Mouse (Mus musculus): ENCODE results near the gene Kdelr3. TPM values are rescaled to one million over a fixed set of nuclear protein-coding genes. Genes with fewer than 3 reads are reported as not detected.

Kdelr3 gene
- polyA plus RNA-seq, 1 experiment from 2014 or later: 72.1 TPM

Small RNAs within 50 kb of the gene (microRNA-seq; reads per million reads assigned to microRNA genes)
- gene Gm44302: not detected

Other genes with a start within 250 kb of the Kdelr3 start
- 10.6 and 12.4 TPM in 2 replicates for gene Baiap2l2, start 230.9 kb upstream of the Kdelr3 start, polyA plus RNA-seq (2015; fragmentation: Nextera tagmentation; extraction: Ambion mirVana)
- gene Pla2g6, start 188.0 kb upstream of the Kdelr3 start, polyA plus RNA-seq (2015; fragmentation: Nextera tagmentation; extraction: Ambion mirVana): 12.2 and 12.7 TPM in 2 replicates
- gene Maff, start 169.8 kb upstream of the Kdelr3 start, polyA plus RNA-seq (2015; fragmentation: Nextera tagmentation; extraction: Ambion mirVana): 1.7 and 2.0 TPM in 2 replicates
- 65.8 and 72.7 TPM in 2 replicates for gene Tmem184b, start 112.8 kb upstream of the Kdelr3 start, polyA plus RNA-seq (2015; fragmentation: Nextera tagmentation; extraction: Ambion mirVana)
- gene Csnk1e, start 60.8 kb upstream of the Kdelr3 start, polyA plus RNA-seq (2015; fragmentation: Nextera tagmentation; extraction: Ambion mirVana): 64.8 and 76.2 TPM in 2 replicates
- 0.19 and 0.21 TPM in 2 replicates for gene Kcnj4, start 11.2 kb upstream of the Kdelr3 start, polyA plus RNA-seq (2015; fragmentation: Nextera tagmentation; extraction: Ambion mirVana)
- gene Ddx17, start 30.3 kb downstream of the Kdelr3 start, polyA plus RNA-seq (2015; fragmentation: Nextera tagmentation; extraction: Ambion mirVana): 26.9 and 28.8 TPM in 2 replicates
- 1.2 and 1.9 TPM in 2 replicates for gene Dmc1, start 88.7 kb downstream of the Kdelr3 start, polyA plus RNA-seq (2015; fragmentation: Nextera tagmentation; extraction: Ambion mirVana)
- 0.65 and 1.1 TPM in 2 replicates for gene Fam227a, start 142.5 kb downstream of the Kdelr3 start, polyA plus RNA-seq (2015; fragmentation: Nextera tagmentation; extraction: Ambion mirVana)
- 41.3 and 47.8 TPM in 2 replicates for gene Cby1, start 142.8 kb downstream of the Kdelr3 start, polyA plus RNA-seq (2015; fragmentation: Nextera tagmentation; extraction: Ambion mirVana)
- gene Tomm22, start 154.4 kb downstream of the Kdelr3 start, polyA plus RNA-seq (2015; fragmentation: Nextera tagmentation; extraction: Ambion mirVana): 199 and 240 TPM in 2 replicates
- gene Josd1, start 171.5 kb downstream of the Kdelr3 start, polyA plus RNA-seq (2015; fragmentation: Nextera tagmentation; extraction: Ambion mirVana): 19.8 and 20.4 TPM in 2 replicates
- gene Gtpbp1, start 174.4 kb downstream of the Kdelr3 start, polyA plus RNA-seq (2015; fragmentation: Nextera tagmentation; extraction: Ambion mirVana): 27.0 and 29.5 TPM in 2 replicates
- gene Sun2, start 226.1 kb downstream of the Kdelr3 start, polyA plus RNA-seq (2015; fragmentation: Nextera tagmentation; extraction: Ambion mirVana): 4.3 and 5.3 TPM in 2 replicates